Mouse (Mus musculus): ENCODE data around the gene 4921530L21Rik. TPM values are rescaled to one million over a fixed set of nuclear protein-coding genes. Genes with fewer than 3 reads are reported as not detected.

Gene 4921530L21Rik
- polyA plus RNA-seq (2014; fragmentation: Nextera tagmentation; extraction: Ambion mirVana), result not detected in 2 replicates

- no peak within 1 kb of the TSS for H3K4me2 ChIP-seq
- H3K4me3 ChIP-seq (ENCODE audit: low read depth, low read length), result no peak within 1 kb of the TSS
- H3K36me3 ChIP-seq (ENCODE audit: control insufficient read depth, insufficient read depth, low read length), result no peaks in the 10 kb centered on the region
- no peaks in the 10 kb centered on the region for H3K9me3 ChIP-seq (replicated peaks; ENCODE audit: control insufficient read depth, low read length)
- H3K27me3 ChIP-seq (ENCODE audit: control insufficient read depth, insufficient read depth, low read length), result no peaks in the 10 kb centered on the region
- 93% methylated on average over 1 of the region's 1 CpGs for WGBS (ENCODE audit: insufficient replicate concordance)
- no peaks in the 10 kb centered on the region for H3K4me1 ChIP-seq (ENCODE audit: control insufficient read depth, insufficient read depth, low read length)
- H3K9ac ChIP-seq (ENCODE audit: low read depth, low read length), result no peak within 1 kb of the TSS
- ATAC-seq (replicated peaks; ENCODE audit: insufficient number of reproducible peaks, low FRiP score, low TSS enrichment), result no peak
- H3K27ac ChIP-seq (ENCODE audit: low read depth, low read length), result no peak within 1 kb of the TSS
Measured at GRCm38 (mm10) chr14:95880954-95881353, at the start of gene 4921530L21Rik. Gene 4921530L21Rik, plus strand, starts transcription at chr14:95881254.

GRCm38 (mm10) chr14:95833866-95834265 is 47.2 kb upstream of the 4921530L21Rik start:
- H3K9me3 ChIP-seq (replicated peaks; ENCODE audit: control insufficient read depth, low read length), result no peaks in the 10 kb centered on the region
- H3K9ac ChIP-seq (ENCODE audit: low read depth, low read length), result no peak overlapping the region
- H3K4me3 ChIP-seq (ENCODE audit: low read depth, low read length), result no peak overlapping the region
- no peaks in the 10 kb centered on the region for H3K4me1 ChIP-seq (ENCODE audit: control insufficient read depth, insufficient read depth, low read length)
- 65% methylated on average over 3 of the region's 3 CpGs for WGBS (ENCODE audit: insufficient replicate concordance)
- H3K36me3 ChIP-seq (ENCODE audit: control insufficient read depth, insufficient read depth, low read length), result no peaks in the 10 kb centered on the region
- H3K27ac ChIP-seq (ENCODE audit: low read depth, low read length), result no peak overlapping the region
- ATAC-seq (replicated peaks; ENCODE audit: insufficient number of reproducible peaks, low FRiP score, low TSS enrichment), result no peak
- H3K27me3 ChIP-seq (ENCODE audit: control insufficient read depth, insufficient read depth, low read length), result no peaks in the 10 kb centered on the region
- H3K4me2 ChIP-seq, result no peak overlapping the region

GRCm38 (mm10) chr14:95862981-95863380 is 18.1 kb upstream of the 4921530L21Rik start:
- ATAC-seq (replicated peaks; ENCODE audit: insufficient number of reproducible peaks, low FRiP score, low TSS enrichment), result no peak
- Histone ChIP-seq H3K36me3 (ENCODE audit: control insufficient read depth, insufficient read depth, low read length) (no peaks in the 10 kb centered on the region), H3K9ac (ENCODE audit: low read depth, low read length) (no peak overlapping the region), H3K27ac (ENCODE audit: low read depth, low read length) (no peak overlapping the region), H3K4me1 (ENCODE audit: control insufficient read depth, insufficient read depth, low read length) (no peaks in the 10 kb centered on the region), H3K27me3 (ENCODE audit: control insufficient read depth, insufficient read depth, low read length) (no peaks in the 10 kb centered on the region), H3K9me3 (replicated peaks; ENCODE audit: control insufficient read depth, low read length) (no peaks in the 10 kb centered on the region), H3K4me3 (ENCODE audit: low read depth, low read length) (no peak overlapping the region), H3K4me2 (no peak overlapping the region)
- 74% methylated on average over 3 of the region's 3 CpGs for WGBS (ENCODE audit: insufficient replicate concordance)

GRCm38 (mm10) chr14:95865676-95866416 is 15.2 kb upstream of the 4921530L21Rik start:
- H3K27ac ChIP-seq (ENCODE audit: low read depth, low read length), result no peak overlapping the region
- H3K36me3 ChIP-seq (ENCODE audit: control insufficient read depth, insufficient read depth, low read length), result no peaks in the 10 kb centered on the region
- no peaks in the 10 kb centered on the region for H3K27me3 ChIP-seq (ENCODE audit: control insufficient read depth, insufficient read depth, low read length)
- no peak for ATAC-seq (replicated peaks; ENCODE audit: insufficient number of reproducible peaks, low FRiP score, low TSS enrichment)
- no peak overlapping the region for H3K4me2 ChIP-seq
- H3K9ac ChIP-seq (ENCODE audit: low read depth, low read length), result no peak overlapping the region
- H3K4me1 ChIP-seq (ENCODE audit: control insufficient read depth, insufficient read depth, low read length), result no peaks in the 10 kb centered on the region
- H3K9me3 ChIP-seq (replicated peaks; ENCODE audit: control insufficient read depth, low read length), result no peaks in the 10 kb centered on the region
- WGBS (ENCODE audit: insufficient replicate concordance), result 76% methylated on average over 7 of the region's 7 CpGs
- H3K4me3 ChIP-seq (ENCODE audit: low read depth, low read length), result no peak overlapping the region

- Histone ChIP-seq H3K27ac (ENCODE audit: low read depth, low read length) (no peak overlapping the region), H3K27me3 (ENCODE audit: control insufficient read depth, insufficient read depth, low read length) (no peaks in the 10 kb centered on the region), H3K36me3 (ENCODE audit: control insufficient read depth, insufficient read depth, low read length) (no peaks in the 10 kb centered on the region), H3K4me3 (ENCODE audit: low read depth, low read length) (no peak overlapping the region), H3K4me1 (ENCODE audit: control insufficient read depth, insufficient read depth, low read length) (no peaks in the 10 kb centered on the region), H3K9ac (ENCODE audit: low read depth, low read length) (no peak overlapping the region), H3K9me3 (replicated peaks; ENCODE audit: control insufficient read depth, low read length) (no peaks in the 10 kb centered on the region), H3K4me2 (no peak overlapping the region)
- ATAC-seq (replicated peaks; ENCODE audit: insufficient number of reproducible peaks, low FRiP score, low TSS enrichment), result no peak
- 51% methylated on average over 5 of the region's 5 CpGs for WGBS (ENCODE audit: insufficient replicate concordance)
Measured at GRCm38 (mm10) chr14:95872020-95872419, 9.0 kb upstream of the 4921530L21Rik start.

- no peak for ATAC-seq (replicated peaks; ENCODE audit: insufficient number of reproducible peaks, low FRiP score, low TSS enrichment)
- no peak overlapping the region for H3K4me2 ChIP-seq
- no peak overlapping the region for H3K27ac ChIP-seq (ENCODE audit: low read depth, low read length)
- H3K27me3 ChIP-seq (ENCODE audit: control insufficient read depth, insufficient read depth, low read length), result no peaks in the 10 kb centered on the region
- 63% methylated on average over 3 of the region's 3 CpGs for whole genome bisulfite sequencing (ENCODE audit: insufficient replicate concordance)
- H3K36me3 ChIP-seq (ENCODE audit: control insufficient read depth, insufficient read depth, low read length), result no peaks in the 10 kb centered on the region
- H3K9ac ChIP-seq (ENCODE audit: low read depth, low read length), result no peak overlapping the region
- H3K9me3 ChIP-seq (replicated peaks; ENCODE audit: control insufficient read depth, low read length), result no peaks in the 10 kb centered on the region
- no peak overlapping the region for H3K4me3 ChIP-seq (ENCODE audit: low read depth, low read length)
- H3K4me1 ChIP-seq (ENCODE audit: control insufficient read depth, insufficient read depth, low read length), result no peaks in the 10 kb centered on the region
Measured at GRCm38 (mm10) chr14:95876785-95877510, 4.1 kb upstream of the 4921530L21Rik start.

- Histone ChIP-seq H3K27ac (ENCODE audit: low read depth, low read length) (no peak overlapping the region), H3K9ac (ENCODE audit: low read depth, low read length) (no peak overlapping the region), H3K4me2 (no peak overlapping the region), H3K36me3 (ENCODE audit: control insufficient read depth, insufficient read depth, low read length) (no peaks in the 10 kb centered on the region), H3K9me3 (replicated peaks; ENCODE audit: control insufficient read depth, low read length) (no peaks in the 10 kb centered on the region), H3K4me1 (ENCODE audit: control insufficient read depth, insufficient read depth, low read length) (no peaks in the 10 kb centered on the region), H3K4me3 (ENCODE audit: low read depth, low read length) (no peak overlapping the region), H3K27me3 (ENCODE audit: control insufficient read depth, insufficient read depth, low read length) (no peaks in the 10 kb centered on the region)
- WGBS (ENCODE audit: insufficient replicate concordance), result 87% methylated on average over 1 of the region's 1 CpGs
- ATAC-seq (replicated peaks; ENCODE audit: insufficient number of reproducible peaks, low FRiP score, low TSS enrichment), result no peak
Measured at GRCm38 (mm10) chr14:95877548-95877947, 3.5 kb upstream of the 4921530L21Rik start.

- ATAC-seq (replicated peaks; ENCODE audit: insufficient number of reproducible peaks, low FRiP score, low TSS enrichment), result no peak
- H3K9me3 ChIP-seq (replicated peaks; ENCODE audit: control insufficient read depth, low read length), result no peaks in the 10 kb centered on the region
- no peak overlapping the region for H3K4me3 ChIP-seq (ENCODE audit: low read depth, low read length)
- no peak overlapping the region for H3K4me2 ChIP-seq
- no peak overlapping the region for H3K9ac ChIP-seq (ENCODE audit: low read depth, low read length)
- H3K27me3 ChIP-seq (ENCODE audit: control insufficient read depth, insufficient read depth, low read length), result no peaks in the 10 kb centered on the region
- H3K36me3 ChIP-seq (ENCODE audit: control insufficient read depth, insufficient read depth, low read length), result no peaks in the 10 kb centered on the region
- H3K4me1 ChIP-seq (ENCODE audit: control insufficient read depth, insufficient read depth, low read length), result no peaks in the 10 kb centered on the region
- 78% methylated on average over 6 of the region's 6 CpGs for WGBS (ENCODE audit: insufficient replicate concordance)
- no peak overlapping the region for H3K27ac ChIP-seq (ENCODE audit: low read depth, low read length)
Measured at GRCm38 (mm10) chr14:95899458-95899857, 18.4 kb downstream of the 4921530L21Rik start.

Measured in heart, embryonic 11.5 days (tissue).